Mouse (Mus musculus) forebrain, embryonic 14.5 days (tissue): ENCODE data around the gene Lrrc2. TPM values are rescaled to one million over a fixed set of nuclear protein-coding genes. Genes with fewer than 3 reads are reported as not detected.

Experiments
- ATAC-seq: fragments of 200-750 bp; cut with Nextera tagmentation; 2 replicates; pipeline ENCODE4 v1.8.0; 2017; ENCODE audit warnings: mild to moderate bottlenecking, moderate library complexity
- DNase-seq: peaks from one replicate; pipeline ENCODE4 v3.0.0-alpha.2; 2015; ENCODE audit warnings: low spot score
- H3K27ac ChIP-seq: fragments of 300-500 bp; sonication (generic); 2 replicates; pipeline ENCODE4 v1.5.1; 2014; ENCODE audit warnings: low read depth, mild to moderate bottlenecking, control low read depth, low read length, moderate library complexity
- H3K27me3 ChIP-seq: fragments of 300-500 bp; sonication (generic); replicated peaks from 2 replicates; pipeline ENCODE4 v1.6.1; 2014; ENCODE audit warnings: low read length, control low read depth, mixed read lengths; ENCODE audit not compliant: control insufficient read depth, insufficient read depth
- H3K36me3 ChIP-seq: fragments of 300-500 bp; sonication (generic); 2 replicates; pipeline ENCODE4 v1.6.1; 2014; ENCODE audit warnings: low read length, control low read depth; ENCODE audit not compliant: control insufficient read depth, insufficient read depth
- H3K4me1 ChIP-seq: fragments of 300-500 bp; sonication (generic); 2 replicates; pipeline ENCODE4 v1.6.1; 2014; ENCODE audit warnings: antibody characterized with exemption, low read length, control low read depth; ENCODE audit not compliant: control insufficient read depth, insufficient read depth
- H3K4me2 ChIP-seq: fragments of 300-500 bp; sonication (generic); 2 replicates; pipeline ENCODE4 v1.6.1; 2014; ENCODE audit warnings: mild to moderate bottlenecking, control low read depth, low read length
- H3K4me3 ChIP-seq: fragments of 300-500 bp; sonication (generic); 2 replicates; pipeline ENCODE4 v1.5.1; 2014; ENCODE audit warnings: low read depth, low read length, control low read depth
- H3K9ac ChIP-seq: fragments of 300-500 bp; sonication (generic); 2 replicates; pipeline ENCODE4 v1.6.1; 2014; ENCODE audit warnings: mild to moderate bottlenecking, low read length, control low read depth, moderate library complexity
- H3K9me3 ChIP-seq: fragments of 300-500 bp; sonication (generic); replicated peaks from 2 replicates; pipeline ENCODE4 v1.6.1; 2016; ENCODE audit warnings: low read length, control low read depth, mixed read lengths; ENCODE audit not compliant: control insufficient read depth
- WGBS: fragments of 180-500 bp; shearing (Covaris S2); extraction: QIAGEN DNeasy Blood & Tissue Kit; methylation state at CpG from one replicate; pipeline ENCODE4 v1.1.7; 2014; 5-methylcytosine and 5-hydroxymethylcytosine counted together
- polyA plus RNA-seq: library from polyadenylated mRNA; unstranded; fragments of >200 nt; fragmentation: Nextera tagmentation; extraction: Ambion mirVana; gene quantifications from 2 replicates; pipeline ENCODE4 v1.2.1, GENCODE M21; 2014

The Lrrc2 gene
- polyA plus RNA-seq, 1 experiment from 2014 or later = 0.37 TPM

DNA sequence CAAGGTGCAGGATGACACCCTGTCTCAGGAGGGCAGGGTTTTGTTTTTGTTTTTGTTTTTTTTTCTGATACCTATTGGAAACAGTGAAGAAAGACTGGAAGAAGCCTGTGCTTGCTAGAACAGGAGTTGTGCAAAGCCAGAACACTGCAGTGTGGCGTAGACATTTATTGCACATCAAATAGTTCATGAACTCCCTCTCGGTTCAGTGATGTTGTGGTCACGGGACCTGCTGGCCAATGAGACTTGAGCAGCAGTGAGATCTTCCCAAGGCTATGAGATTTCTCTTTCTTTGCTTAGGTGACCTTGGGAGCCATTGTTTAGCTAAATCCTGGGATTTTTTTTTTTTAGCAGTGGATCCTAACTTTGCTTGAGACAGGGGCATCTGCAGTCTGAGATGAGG, 36.7 kb downstream of the Lrrc2 start:
- Histone ChIP-seq H3K9ac (no peak overlapping the region), H3K36me3 (no peaks in the 10 kb centered on the region), H3K4me1 (no peaks in the 10 kb centered on the region), H3K9me3 (no peaks in the 10 kb centered on the region), H3K4me2 (no peak overlapping the region), H3K4me3 (no peak overlapping the region), H3K27me3 (no peaks in the 10 kb centered on the region), H3K27ac (no peak overlapping the region)
- DNase-seq (no peak), ATAC-seq (no peak)
- WGBS = 84% methylated on average over 3 of the region's 3 CpGs

DNA sequence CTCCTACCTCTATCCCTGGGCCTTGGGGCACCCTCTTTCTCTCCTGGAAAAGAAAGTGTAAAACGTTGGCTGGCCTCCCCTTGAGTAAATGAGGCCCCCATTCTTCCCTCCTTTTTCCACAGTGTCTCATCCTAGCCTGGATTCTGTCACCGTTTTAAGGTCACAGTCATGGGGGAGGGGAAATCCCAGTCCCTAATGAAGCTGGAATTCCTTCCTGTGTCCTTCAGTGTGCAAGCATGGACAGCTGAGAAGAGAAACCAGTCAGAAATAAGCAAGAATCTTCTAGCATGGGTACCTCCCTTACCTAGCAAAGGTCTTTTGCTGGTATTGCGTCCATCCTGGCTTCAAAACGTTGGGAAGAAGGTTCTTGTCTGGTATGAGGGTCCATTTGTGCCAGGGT, 37.8 kb downstream of the Lrrc2 start:
- H3K27me3 ChIP-seq = no peaks in the 10 kb centered on the region
- no peak overlapping the region for H3K9ac ChIP-seq
- no peaks in the 10 kb centered on the region for H3K4me1 ChIP-seq
- no peaks in the 10 kb centered on the region for H3K36me3 ChIP-seq
- 69% methylated on average over 4 of the region's 4 CpGs for WGBS
- ATAC-seq (no peak), DNase-seq (no peak)
- no peak overlapping the region for H3K4me3 ChIP-seq
- H3K27ac ChIP-seq = no peak overlapping the region
- no peaks in the 10 kb centered on the region for H3K9me3 ChIP-seq
- no peak overlapping the region for H3K4me2 ChIP-seq

- Histone ChIP-seq H3K36me3 (no peaks in the 10 kb centered on the region), H3K9ac (no peak overlapping the region)
- 89% methylated on average over 2 of the region's 2 CpGs for WGBS
These were observed 38.2 kb downstream of the Lrrc2 start for GRCm38 (mm10) chr9:110989543-110989942.

DNA sequence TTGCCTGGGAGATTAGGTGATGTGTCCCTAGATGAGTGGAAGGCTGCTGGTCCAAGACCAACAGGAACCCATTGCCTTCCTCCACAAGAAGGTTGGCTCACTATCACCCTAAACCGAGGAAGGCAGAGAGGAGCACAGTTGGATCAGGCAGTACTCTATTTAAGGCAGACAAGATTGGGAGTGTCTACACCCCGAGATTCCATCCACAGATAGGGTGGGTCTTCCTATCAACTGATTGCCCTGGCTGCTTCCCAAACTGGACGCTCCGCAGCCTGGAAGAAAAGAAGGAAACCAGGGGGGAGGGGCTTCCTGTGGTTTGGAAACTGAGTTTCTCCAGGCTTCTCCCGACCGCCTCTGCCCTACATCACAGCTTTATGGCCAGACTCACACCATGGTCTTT, 38.9 kb downstream of the Lrrc2 start, which contains the start of gene Rtp3:
Gene Rtp3, minus strand, starts transcription at position 380 of the 400 bp plus-strand sequence.
- no peaks in the 10 kb centered on the region for H3K36me3 ChIP-seq
- no peak within 1 kb of the TSS for H3K9ac ChIP-seq
- 74% methylated on average over 6 of the region's 6 CpGs for WGBS
- no peaks in the 10 kb centered on the region for H3K9me3 ChIP-seq
- no peak within 1 kb of the TSS for H3K4me3 ChIP-seq
- DNase-seq (no peak), ATAC-seq (no peak)
- H3K27me3 ChIP-seq = no peaks in the 10 kb centered on the region
- H3K4me1 ChIP-seq = no peaks in the 10 kb centered on the region
- no peak within 1 kb of the TSS for H3K4me2 ChIP-seq
- H3K27ac ChIP-seq = no peak within 1 kb of the TSS

More at GRCm38 (mm10) chr9:110989543-110989942, 38.2 kb downstream of the Lrrc2 start:
- Histone ChIP-seq H3K4me2 (no peak overlapping the region), H3K4me1 (no peaks in the 10 kb centered on the region), H3K9me3 (no peaks in the 10 kb centered on the region), H3K27ac (no peak overlapping the region), H3K4me3 (no peak overlapping the region), H3K27me3 (no peaks in the 10 kb centered on the region)
- DNase-seq = no peak
- ATAC-seq = no peak

- no peaks in the 10 kb centered on the region for H3K4me1 ChIP-seq
- no peak for DNase-seq
- WGBS = 57% methylated on average over 3 of the region's 3 CpGs
- no peak for ATAC-seq
- H3K9me3 ChIP-seq = no peaks in the 10 kb centered on the region
- no peak overlapping the region for H3K4me2 ChIP-seq
- no peaks in the 10 kb centered on the region for H3K27me3 ChIP-seq
- H3K36me3 ChIP-seq = no peaks in the 10 kb centered on the region
- H3K27ac ChIP-seq = no peak overlapping the region
- no peak overlapping the region for H3K9ac ChIP-seq
- no peak overlapping the region for H3K4me3 ChIP-seq
These were observed 42.0 kb downstream of the Lrrc2 start for GRCm38 (mm10) chr9:110993281-110993709.

- Histone ChIP-seq H3K36me3 (no peaks in the 10 kb centered on the region), H3K9me3 (no peaks in the 10 kb centered on the region), H3K27me3 (no peaks in the 10 kb centered on the region), H3K4me2 (peak overlapping the region; percentile 45), H3K4me3 (peak overlapping the region; percentile 36), H3K4me1 (no peaks in the 10 kb centered on the region), H3K9ac (peak overlapping the region; percentile 45; the same call in 1 of the 2 replicates), H3K27ac (no peak overlapping the region)
- WGBS = 7% methylated on average over 13 of the region's 13 CpGs
- peak; percentile 91 for ATAC-seq
- peak; percentile 90 for DNase-seq
These were observed 43.4 kb downstream of the Lrrc2 start for GRCm38 (mm10) chr9:110994716-110995172.

GRCm38 (mm10) chr9:110997245-110997644, 45.9 kb downstream of the Lrrc2 start:
- Histone ChIP-seq H3K9ac (no peak overlapping the region), H3K27ac (no peak overlapping the region), H3K9me3 (no peaks in the 10 kb centered on the region), H3K4me1 (no peaks in the 10 kb centered on the region), H3K4me3 (no peak overlapping the region), H3K4me2 (no peak overlapping the region), H3K36me3 (no peaks in the 10 kb centered on the region), H3K27me3 (no peaks in the 10 kb centered on the region)
- DNase-seq (peak; percentile 75), ATAC-seq (no peak)
- WGBS = 3% methylated on average over 5 of the region's 5 CpGs

DNA sequence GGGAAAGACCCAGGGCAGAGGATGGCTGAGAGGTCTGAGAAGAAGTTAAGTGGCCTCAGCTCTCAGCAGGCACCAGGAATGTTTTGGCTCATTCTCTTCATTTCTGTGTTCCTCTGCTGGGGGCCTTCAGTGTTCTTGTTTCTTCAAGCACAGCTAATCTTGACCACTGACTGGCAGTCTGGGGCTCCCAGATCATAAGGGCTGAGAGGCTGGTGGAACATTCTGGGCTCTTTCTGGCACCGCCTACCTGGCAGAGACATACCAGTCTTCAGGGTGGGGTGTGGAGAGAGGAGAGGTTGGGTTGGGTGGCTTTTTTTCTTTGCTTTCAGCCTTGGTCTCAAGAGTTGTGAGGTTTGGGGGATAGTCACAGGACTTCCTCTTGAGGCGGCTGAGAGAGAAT, 47.7 kb downstream of the Lrrc2 start:
- 89% methylated on average over 2 of the region's 2 CpGs for WGBS
- Histone ChIP-seq H3K4me2 (no peak overlapping the region), H3K4me3 (no peak overlapping the region), H3K9me3 (no peaks in the 10 kb centered on the region), H3K27me3 (no peaks in the 10 kb centered on the region), H3K36me3 (no peaks in the 10 kb centered on the region), H3K9ac (no peak overlapping the region), H3K4me1 (no peaks in the 10 kb centered on the region), H3K27ac (no peak overlapping the region)
- ATAC-seq (no peak), DNase-seq (no peak)

- no peak for ATAC-seq
- Histone ChIP-seq H3K4me3 (no peak overlapping the region), H3K4me1 (no peaks in the 10 kb centered on the region), H3K27ac (no peak overlapping the region), H3K27me3 (no peaks in the 10 kb centered on the region), H3K9me3 (no peaks in the 10 kb centered on the region), H3K36me3 (no peaks in the 10 kb centered on the region), H3K4me2 (no peak overlapping the region), H3K9ac (no peak overlapping the region)
- DNase-seq = no peak
- WGBS = 86% methylated on average over 10 of the region's 10 CpGs
These were observed 48.5 kb downstream of the Lrrc2 start for GRCm38 (mm10) chr9:110999856-111000255.
